Mouse (Mus musculus): Measurements from ENCODE around the gene Elmsan1.
"Not testable (repeated sequence)": the region's sequence is repeated elsewhere in the genome, so short reads cannot be mapped to it uniquely, and the experiment has no call there.

Elmsan1 gene

GRCm38 (mm10) chr12:84218289-84219120, at the start of gene Elmsan1:
TSS of gene Elmsan1 (minus strand) at chr12:84218881.
- DNase-seq, result peak; percentile 86 to 92

GRCm38 (mm10) chr12:84267264-84267663, 48.6 kb upstream of the Elmsan1 start:
- no peak for DNase-seq

- peak in 1 of 2 experiments; percentile 6 for DNase-seq
These were observed 41.7 kb upstream of the Elmsan1 start for GRCm38 (mm10) chr12:84260363-84260762.

GRCm38 (mm10) chr12:84254886-84255285, 36.2 kb upstream of the Elmsan1 start:
- no peak for DNase-seq

- DNase-seq, result no peak
These were observed 34.1 kb upstream of the Elmsan1 start for GRCm38 (mm10) chr12:84252811-84253210.

- DNase-seq, result peak; percentile 74 to 82
These were observed 30.5 kb upstream of the Elmsan1 start for GRCm38 (mm10) chr12:84249217-84249616.

- DNase-seq, result no peak
These were observed 27.0 kb upstream of the Elmsan1 start for GRCm38 (mm10) chr12:84245683-84246082.

- DNase-seq, result no peak
These were observed 24.5 kb upstream of the Elmsan1 start for GRCm38 (mm10) chr12:84243076-84243770.

GRCm38 (mm10) chr12:84237036-84237435, 18.4 kb upstream of the Elmsan1 start:
- DNase-seq, result not testable (repeated sequence)

- peak in 1 of 2 experiments; percentile 6 for DNase-seq
These were observed 17.5 kb upstream of the Elmsan1 start for GRCm38 (mm10) chr12:84235981-84236752.

- DNase-seq, result no peak
These were observed 16.9 kb upstream of the Elmsan1 start for GRCm38 (mm10) chr12:84235577-84235976.

- DNase-seq, result no peak
These were observed 14.9 kb upstream of the Elmsan1 start for GRCm38 (mm10) chr12:84233488-84234100.

- peak in 1 of 2 experiments; percentile 6 for DNase-seq
These were observed 7.6 kb upstream of the Elmsan1 start for GRCm38 (mm10) chr12:84226117-84226840.

- peak; percentile 64 to 78 for DNase-seq
These were observed 3.8 kb upstream of the Elmsan1 start for GRCm38 (mm10) chr12:84222405-84222961.

GRCm38 (mm10) chr12:84220951-84221891, 2.5 kb upstream of the Elmsan1 start:
- DNase-seq, result no peak

- no peak for DNase-seq
These were observed 1.8 kb upstream of the Elmsan1 start for GRCm38 (mm10) chr12:84220515-84220914.

GRCm38 (mm10) chr12:84219121-84219561, 460 bp upstream of the Elmsan1 start:
- no peak for DNase-seq

- peak; percentile 58 to 73 for DNase-seq
These were observed 1.1 kb downstream of the Elmsan1 start for GRCm38 (mm10) chr12:84217508-84218131.

GRCm38 (mm10) chr12:84217111-84217507, 1.6 kb downstream of the Elmsan1 start:
- peak in 1 of 2 experiments; percentile 17 for DNase-seq

Measured in kidney, postnatal 4 days (tissue).